Mouse (Mus musculus) heart, embryonic 15.5 days (tissue): Measurements from ENCODE around the gene Gm16485. TPM values are rescaled to one million over a fixed set of nuclear protein-coding genes. Genes with fewer than 3 reads are reported as not detected.

Experiments
- ATAC-seq: fragments of 200-750 bp; cut with Nextera tagmentation; replicated peaks from 2 replicates; pipeline ENCODE4 v1.8.0; 2017; ENCODE audit warnings: low read depth, moderate TSS enrichment; ENCODE audit not compliant: insufficient number of reproducible peaks, insufficient read depth, low FRiP score
- H3K27ac ChIP-seq: fragments of 300-500 bp; sonication (generic); 2 replicates; pipeline ENCODE4 v1.5.1; 2015; ENCODE audit warnings: mild to moderate bottlenecking, inconsistent platforms
- H3K27me3 ChIP-seq: fragments of 300-500 bp; sonication (generic); 2 replicates; pipeline ENCODE4 v1.6.1; 2015; ENCODE audit warnings: inconsistent platforms
- H3K36me3 ChIP-seq: fragments of 300-500 bp; sonication (generic); 2 replicates; pipeline ENCODE4 v1.6.1; 2015; ENCODE audit warnings: mild to moderate bottlenecking, inconsistent platforms
- H3K4me1 ChIP-seq: fragments of 300-500 bp; sonication (generic); replicated peaks from 2 replicates; pipeline ENCODE4 v1.6.1; 2015; ENCODE audit warnings: inconsistent platforms
- H3K4me2 ChIP-seq: fragments of 300-500 bp; sonication (generic); 2 replicates; pipeline ENCODE4 v1.6.1; 2015; ENCODE audit warnings: inconsistent platforms, mild to moderate bottlenecking, moderate library complexity
- H3K4me3 ChIP-seq: fragments of 300-500 bp; sonication (generic); 2 replicates; pipeline ENCODE4 v1.5.1; 2015; ENCODE audit warnings: mild to moderate bottlenecking, inconsistent platforms
- H3K9ac ChIP-seq: fragments of 300-500 bp; sonication (generic); 2 replicates; pipeline ENCODE4 v1.6.1; 2015; ENCODE audit warnings: mild to moderate bottlenecking, inconsistent platforms
- H3K9me3 ChIP-seq: fragments of 300-500 bp; sonication (generic); replicated peaks from 2 replicates; pipeline ENCODE4 v1.6.1; 2016; ENCODE audit warnings: inconsistent platforms
- WGBS: fragments of 180-500 bp; shearing (Covaris S2); methylation state at CpG from one replicate; pipeline ENCODE4 v1.1.7; 2015; ENCODE audit warnings: mixed read lengths; 5-methylcytosine and 5-hydroxymethylcytosine counted together
- polyA plus RNA-seq: library from polyadenylated mRNA; unstranded; fragments of >200 nt; fragmentation: Nextera tagmentation; extraction: Ambion mirVana; gene quantifications from 2 replicates; pipeline ENCODE4 v1.2.1, GENCODE M21; 2015

The Gm16485 gene
- not detected in 2 replicates for polyA plus RNA-seq

- Histone ChIP-seq H3K9ac (no peak within 1 kb of the TSS), H3K4me3 (no peak within 1 kb of the TSS), H3K4me2 (no peak within 1 kb of the TSS), H3K4me1 (no peaks in the 10 kb centered on the region), H3K27me3 (no peaks in the 10 kb centered on the region), H3K9me3 (no peaks in the 10 kb centered on the region), H3K27ac (no peak within 1 kb of the TSS), H3K36me3 (no peaks in the 10 kb centered on the region)
- 54% methylated on average over 2 of the region's 2 CpGs for WGBS
- no peak for ATAC-seq
Measured at GRCm38 (mm10) chr9:8971491-8971890, at the start of gene Gm16485. Gene Gm16485 (plus strand): TSS chr9:8971791.

GRCm38 (mm10) chr9:8927561-8927960 is 44.0 kb upstream of the Gm16485 start:
- Histone ChIP-seq H3K27ac (no peak overlapping the region), H3K9me3 (no peaks in the 10 kb centered on the region), H3K9ac (no peak overlapping the region), H3K4me3 (no peak overlapping the region), H3K36me3 (no peaks in the 10 kb centered on the region), H3K4me2 (no peak overlapping the region), H3K27me3 (no peaks in the 10 kb centered on the region), H3K4me1 (no peaks in the 10 kb centered on the region)
- no peak for ATAC-seq
- WGBS, result 81% methylated on average over 2 of the region's 2 CpGs

- no peak overlapping the region for H3K4me3 ChIP-seq
- WGBS, result 13% methylated on average over 1 of the region's 1 CpGs
- no peak overlapping the region for H3K4me2 ChIP-seq
- no peak overlapping the region for H3K9ac ChIP-seq
- H3K27ac ChIP-seq, result no peak overlapping the region
- H3K9me3 ChIP-seq, result no peaks in the 10 kb centered on the region
- ATAC-seq, result no peak
- H3K27me3 ChIP-seq, result no peaks in the 10 kb centered on the region
- H3K4me1 ChIP-seq, result no peaks in the 10 kb centered on the region
- H3K36me3 ChIP-seq, result no peaks in the 10 kb centered on the region
Measured at GRCm38 (mm10) chr9:8937753-8938152, 33.8 kb upstream of the Gm16485 start.

- H3K9me3 ChIP-seq, result no peaks in the 10 kb centered on the region
- H3K36me3 ChIP-seq, result no peaks in the 10 kb centered on the region
- no peak overlapping the region for H3K4me2 ChIP-seq
- no peak for ATAC-seq
- no peaks in the 10 kb centered on the region for H3K4me1 ChIP-seq
- H3K9ac ChIP-seq, result no peak overlapping the region
- H3K4me3 ChIP-seq, result no peak overlapping the region
- H3K27ac ChIP-seq, result no peak overlapping the region
- no peaks in the 10 kb centered on the region for H3K27me3 ChIP-seq
Measured at GRCm38 (mm10) chr9:8953306-8953705, 18.3 kb upstream of the Gm16485 start.

- Histone ChIP-seq H3K9me3 (no peaks in the 10 kb centered on the region), H3K4me1 (no peaks in the 10 kb centered on the region), H3K4me2 (no peak overlapping the region), H3K4me3 (no peak overlapping the region), H3K27me3 (no peaks in the 10 kb centered on the region), H3K27ac (no peak overlapping the region), H3K36me3 (no peaks in the 10 kb centered on the region), H3K9ac (no peak overlapping the region)
- WGBS, result 59% methylated on average over 8 of the region's 8 CpGs
- no peak for ATAC-seq
Measured at GRCm38 (mm10) chr9:8964512-8965133, 7.0 kb upstream of the Gm16485 start.

GRCm38 (mm10) chr9:8970240-8970639 is 1.4 kb upstream of the Gm16485 start:
- Histone ChIP-seq H3K36me3 (no peaks in the 10 kb centered on the region), H3K4me1 (no peaks in the 10 kb centered on the region), H3K27me3 (no peaks in the 10 kb centered on the region), H3K4me3 (no peak overlapping the region), H3K9ac (no peak overlapping the region), H3K9me3 (no peaks in the 10 kb centered on the region), H3K4me2 (no peak overlapping the region), H3K27ac (no peak overlapping the region)
- WGBS, result 58% methylated on average over 7 of the region's 7 CpGs
- ATAC-seq, result no peak

- Histone ChIP-seq H3K36me3 (no peaks in the 10 kb centered on the region), H3K4me3 (no peak overlapping the region), H3K9ac (no peak overlapping the region), H3K9me3 (no peaks in the 10 kb centered on the region), H3K4me2 (no peak overlapping the region), H3K27me3 (no peaks in the 10 kb centered on the region), H3K27ac (no peak overlapping the region), H3K4me1 (no peaks in the 10 kb centered on the region)
- no peak for ATAC-seq
- WGBS, result 65% methylated on average over 2 of the region's 2 CpGs
Measured at GRCm38 (mm10) chr9:8977775-8978174, 6.2 kb downstream of the Gm16485 start.

GRCm38 (mm10) chr9:8982315-8982714 is 10.7 kb downstream of the Gm16485 start:
- ATAC-seq, result no peak
- Histone ChIP-seq H3K27ac (no peak overlapping the region), H3K4me1 (no peaks in the 10 kb centered on the region), H3K4me2 (no peak overlapping the region), H3K27me3 (no peaks in the 10 kb centered on the region), H3K36me3 (no peaks in the 10 kb centered on the region), H3K4me3 (no peak overlapping the region), H3K9ac (no peak overlapping the region), H3K9me3 (no peaks in the 10 kb centered on the region)
- 58% methylated on average over 3 of the region's 3 CpGs for WGBS

- Histone ChIP-seq H3K9me3 (no peaks in the 10 kb centered on the region), H3K4me1 (no peaks in the 10 kb centered on the region), H3K27me3 (no peaks in the 10 kb centered on the region), H3K9ac (no peak overlapping the region), H3K4me2 (no peak overlapping the region), H3K4me3 (no peak overlapping the region), H3K36me3 (no peaks in the 10 kb centered on the region), H3K27ac (no peak overlapping the region)
- WGBS, result 72% methylated on average over 2 of the region's 2 CpGs
- no peak for ATAC-seq
Measured at GRCm38 (mm10) chr9:8996494-8996893, 24.9 kb downstream of the Gm16485 start.

- Histone ChIP-seq H3K4me2 (no peak overlapping the region), H3K4me3 (no peak overlapping the region), H3K27ac (no peak overlapping the region), H3K36me3 (no peaks in the 10 kb centered on the region), H3K4me1 (no peaks in the 10 kb centered on the region), H3K27me3 (no peaks in the 10 kb centered on the region), H3K9me3 (no peaks in the 10 kb centered on the region), H3K9ac (no peak overlapping the region)
- ATAC-seq, result no peak
Measured at GRCm38 (mm10) chr9:9001170-9001569, 29.6 kb downstream of the Gm16485 start.

GRCm38 (mm10) chr9:9015108-9015507 is 43.5 kb downstream of the Gm16485 start:
- Histone ChIP-seq H3K27me3 (no peaks in the 10 kb centered on the region), H3K4me3 (no peak overlapping the region), H3K9me3 (no peaks in the 10 kb centered on the region), H3K4me2 (no peak overlapping the region), H3K4me1 (no peaks in the 10 kb centered on the region), H3K36me3 (peaks cover 4% of the 10 kb centered on the region), H3K27ac (no peak overlapping the region), H3K9ac (no peak overlapping the region)
- 82% methylated on average over 2 of the region's 2 CpGs for WGBS
- no peak for ATAC-seq
